Mouse (Mus musculus) liver, adult 2 months (tissue): ENCODE results near the gene Lad1. TPM values are rescaled to one million over a fixed set of nuclear protein-coding genes. Genes with fewer than 3 reads are reported as not detected.

Experiments
- DNase-seq: peaks from one replicate; pipeline ENCODE4 v3.0.0-alpha.2; 2011; ENCODE audit warnings: low read depth, low spot score; ENCODE audit errors: extremely low read depth
- H3K27ac ChIP-seq: fragments of 200-500 bp; replicated peaks from 2 replicates; pipeline ENCODE4 v1.5.1; 2012; ENCODE audit warnings: low read depth, mild to moderate bottlenecking, control low read depth, inconsistent platforms, low read length; ENCODE audit not compliant: insufficient read depth
- H3K27me3 ChIP-seq: fragments of 200-500 bp; 2 replicates; pipeline ENCODE4 v1.6.1; 2012; ENCODE audit warnings: mild to moderate bottlenecking, moderate library complexity, low read length, inconsistent platforms; ENCODE audit not compliant: control insufficient read depth, insufficient read depth
- H3K36me3 ChIP-seq: fragments of 200-500 bp; 2 replicates; pipeline ENCODE4 v1.6.1; 2012; ENCODE audit warnings: low read length, inconsistent platforms; ENCODE audit not compliant: control insufficient read depth, insufficient read depth
- H3K4me1 ChIP-seq: fragments of 200-500 bp; 2 replicates; pipeline ENCODE4 v1.6.1; 2011; ENCODE audit warnings: low read length; ENCODE audit not compliant: control insufficient read depth, insufficient read depth
- H3K4me3 ChIP-seq: fragments of 200-500 bp; 2 replicates; pipeline ENCODE4 v1.5.1; 2011; ENCODE audit warnings: low read depth, mild to moderate bottlenecking, control low read depth, low read length, moderate library complexity; ENCODE audit not compliant: insufficient read depth
- H3K79me2 ChIP-seq: fragments of 200-500 bp; 2 replicates; pipeline ENCODE4 v1.6.1; 2012; ENCODE audit warnings: inconsistent platforms, mild to moderate bottlenecking, low read length, moderate library complexity; ENCODE audit not compliant: control insufficient read depth, insufficient read depth
- H3K9ac ChIP-seq: fragments of 200-500 bp; 2 replicates; pipeline ENCODE4 v1.6.1; 2012; ENCODE audit warnings: low read depth, mild to moderate bottlenecking, control low read depth, inconsistent platforms, low read length
- CTCF ChIP-seq: fragments of 200-500 bp; IDR thresholded peaks from 2 replicates; pipeline ENCODE4 v1.5.1; 2011; ENCODE audit warnings: low read depth, low read length, control low read depth
- POLR2A ChIP-seq: fragments of 200-500 bp; IDR thresholded peaks from 2 replicates; pipeline ENCODE4 v1.6.1; 2011; ENCODE audit warnings: low read length, control low read depth; ENCODE audit not compliant: insufficient read depth; ENCODE audit errors: extremely low read depth
- WGBS: fragments of 180-500 bp; shearing (Covaris S2); methylation state at CpG from one replicate; pipeline ENCODE4 v1.1.7; 2018; 5-methylcytosine and 5-hydroxymethylcytosine counted together
- polyA plus RNA-seq: library from polyadenylated mRNA; depleted of rRNA; stranded (reverse); fragments of >200 nt; gene quantifications from 2 replicates; pipeline ENCODE4 v1.2.3, GENCODE M21; 2012; rRNA removed
- total RNA-seq: library from RNA; depleted of rRNA; stranded (reverse); fragments of >200 nt; gene quantifications from 2 replicates; pipeline ENCODE4 v1.2.3, GENCODE M21; 2014; rRNA removed

Gene Lad1
- total RNA-seq (0.54 and 0.55 TPM in 2 replicates), polyA plus RNA-seq (3.4 and 6.4 TPM in 2 replicates)

GRCm38 (mm10) chr1:135818481-135819086 is at the start of gene Lad1:
TSS of gene Lad1 (plus strand) at chr1:135818598.
- peak; percentile 30 for DNase-seq
- peak within 1 kb of the TSS; percentile 60 for H3K4me3 ChIP-seq
- TF ChIP-seq POLR2A, result no peak
- no peak for TF ChIP-seq CTCF
- H3K27me3 ChIP-seq, result 0 out of 2 replicates have a peak, but pooled peaks cover 3% of the 10 kb centered on the region
- no peaks in the 10 kb centered on the region for H3K36me3 ChIP-seq
- H3K79me2 ChIP-seq, result no peaks in the 10 kb centered on the region
- peaks cover 5% of the 10 kb centered on the region; the same call in 1 of the 2 replicates for H3K4me1 ChIP-seq
- peak within 1 kb of the TSS; percentile 71 for H3K9ac ChIP-seq
- H3K27ac ChIP-seq, result peak within 1 kb of the TSS; percentile 2; the same call in 1 of the 2 replicates
- WGBS, result 1% methylated on average over 63 of the region's 63 CpGs

GRCm38 (mm10) chr1:135770237-135770636 is 48.2 kb upstream of the Lad1 start:
- Histone ChIP-seq H3K4me1 (no peaks in the 10 kb centered on the region), H3K27me3 (peaks cover 11% of the 10 kb centered on the region; the same call in 1 of the 2 replicates), H3K36me3 (no peaks in the 10 kb centered on the region), H3K79me2 (no peaks in the 10 kb centered on the region), H3K9ac (no peak overlapping the region), H3K4me3 (no peak overlapping the region), H3K27ac (no peak overlapping the region)
- TF ChIP-seq POLR2A, result no peak
- no peak for TF ChIP-seq CTCF
- WGBS, result 62% methylated on average over 7 of the region's 7 CpGs
- no peak for DNase-seq

- no peak overlapping the region for H3K27ac ChIP-seq
- TF ChIP-seq CTCF (no peak), POLR2A (no peak)
Measured at GRCm38 (mm10) chr1:135770896-135771572, 47.4 kb upstream of the Lad1 start.

GRCm38 (mm10) chr1:135771573-135771970 is 46.8 kb upstream of the Lad1 start:
- 61% methylated on average over 8 of the region's 8 CpGs for WGBS

More at GRCm38 (mm10) chr1:135770896-135771572, 47.4 kb upstream of the Lad1 start:
- no peaks in the 10 kb centered on the region for H3K79me2 ChIP-seq
- H3K9ac ChIP-seq, result no peak overlapping the region
- no peak overlapping the region for H3K4me3 ChIP-seq
- no peaks in the 10 kb centered on the region for H3K36me3 ChIP-seq
- no peak for DNase-seq
- 65% methylated on average over 12 of the region's 12 CpGs for WGBS
- H3K27me3 ChIP-seq, result peaks cover 4% of the 10 kb centered on the region; the same call in 1 of the 2 replicates
- H3K4me1 ChIP-seq, result no peaks in the 10 kb centered on the region

GRCm38 (mm10) chr1:135776596-135776995 is 41.8 kb upstream of the Lad1 start:
- no peak for TF ChIP-seq POLR2A
- no peak for TF ChIP-seq CTCF
- no peaks in the 10 kb centered on the region for H3K79me2 ChIP-seq

More at GRCm38 (mm10) chr1:135771573-135771970, 46.8 kb upstream of the Lad1 start:
- no peak for DNase-seq
- Histone ChIP-seq H3K27ac (no peak overlapping the region), H3K79me2 (no peaks in the 10 kb centered on the region), H3K4me1 (no peaks in the 10 kb centered on the region; the same call in 1 of the 2 replicates), H3K4me3 (no peak overlapping the region), H3K36me3 (no peaks in the 10 kb centered on the region), H3K27me3 (0 out of 2 replicates have a peak, but pooled peaks cover 2% of the 10 kb centered on the region), H3K9ac (no peak overlapping the region)
- no peak for TF ChIP-seq POLR2A
- no peak for TF ChIP-seq CTCF

More at GRCm38 (mm10) chr1:135776596-135776995, 41.8 kb upstream of the Lad1 start:
- Histone ChIP-seq H3K9ac (no peak overlapping the region), H3K27me3 (0 out of 2 replicates have a peak, but pooled peaks cover under 1% of the 10 kb centered on the region), H3K27ac (no peak overlapping the region), H3K4me1 (no peaks in the 10 kb centered on the region; the same call in 1 of the 2 replicates), H3K4me3 (no peak overlapping the region), H3K36me3 (no peaks in the 10 kb centered on the region)
- no peak for DNase-seq
